Mouse (Mus musculus) hematopoietic stem cell, adult 5-6 weeks (primary cell): ENCODE measurements around the gene Mtcl1. TPM values are rescaled to one million over a fixed set of nuclear protein-coding genes. Genes with fewer than 3 reads are reported as not detected.

Experiments used
- ATAC-seq, 2 experiments: fragments of 125-278 bp in 1 of 2; replicated peaks in 1 of 2; 2 replicates each; pipeline ENCODE4 v1.8.0; 2016 to 2017; ENCODE audit warnings: inconsistent platforms in 2 of 2, mild to moderate bottlenecking in 2 of 2, moderate number of reproducible peaks in 2 of 2, low read depth in 1 of 2, moderate TSS enrichment in 1 of 2; ENCODE audit not compliant: low FRiP score in 2 of 2, poor library complexity in 2 of 2, severe bottlenecking in 2 of 2, insufficient read depth in 1 of 2, low TSS enrichment in 1 of 2
- total RNA-seq: library from RNA; stranded (forward); fragments of 172-1452, 232-1000 nt; gene quantifications from 2 replicates; pipeline ENCODE4 v1.2.3, GENCODE M21; 2017

Mtcl1 gene
- total RNA-seq, 1 experiment from 2014 or later: not detected

- no peak for ATAC-seq
Measured at GRCm38 (mm10) chr17:66417329-66417728, 32.2 kb downstream of the Mtcl1 start.

GRCm38 (mm10) chr17:66416841-66417313, 32.7 kb downstream of the Mtcl1 start:
- ATAC-seq: peak; percentile 67 to 80

GRCm38 (mm10) chr17:66416436-66416835, 33.1 kb downstream of the Mtcl1 start:
- no peak for ATAC-seq

DNA sequence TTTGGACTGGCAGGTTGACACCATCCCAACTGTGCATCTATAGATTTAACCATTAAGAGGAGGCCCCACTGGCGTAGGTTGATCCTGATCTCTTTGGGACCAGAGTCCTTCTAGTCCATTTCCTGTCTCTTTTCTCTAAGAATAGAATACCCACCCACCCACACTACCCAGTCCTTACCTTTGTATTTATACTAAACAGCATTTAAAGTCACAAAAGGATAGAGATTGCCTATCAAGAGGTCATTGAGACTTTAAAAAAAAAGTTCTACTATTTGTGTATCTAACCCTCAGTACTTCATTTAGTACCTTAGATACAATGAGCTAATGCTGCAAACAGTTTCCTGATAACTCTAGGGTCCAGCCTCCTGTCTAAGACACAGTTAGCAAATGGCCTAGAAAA, 35.2 kb downstream of the Mtcl1 start:
- no peak for ATAC-seq

- no peak for ATAC-seq
Measured at GRCm38 (mm10) chr17:66412155-66412970, 37.2 kb downstream of the Mtcl1 start.

DNA sequence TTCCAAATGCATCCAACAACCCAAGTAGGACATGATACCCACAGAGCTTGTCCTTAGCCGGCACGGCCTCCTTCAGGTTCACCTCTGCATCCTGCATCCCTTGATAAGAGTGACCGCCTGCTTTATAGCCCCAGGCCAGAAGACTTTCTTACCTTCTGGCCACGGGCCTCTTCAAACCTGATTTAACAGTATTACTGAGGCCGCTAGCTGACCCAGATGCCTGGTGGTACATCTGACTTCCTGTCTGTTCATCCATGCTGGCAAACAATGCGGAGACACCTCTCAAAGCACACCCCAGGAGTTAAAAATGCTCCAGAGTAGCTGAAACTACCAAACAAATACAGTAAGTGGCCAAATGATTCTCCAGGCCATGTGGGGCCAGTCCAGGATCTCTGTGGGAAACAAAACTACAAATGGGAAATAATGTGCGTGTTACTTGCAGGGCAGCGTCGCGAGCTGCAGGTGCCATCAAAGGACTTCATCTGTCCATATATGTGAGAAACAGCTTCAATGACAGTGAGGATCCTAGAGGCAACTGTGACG, 38.6 kb downstream of the Mtcl1 start:
- ATAC-seq: no peak

GRCm38 (mm10) chr17:66409070-66409605, 40.4 kb downstream of the Mtcl1 start:
- no peak for ATAC-seq

DNA sequence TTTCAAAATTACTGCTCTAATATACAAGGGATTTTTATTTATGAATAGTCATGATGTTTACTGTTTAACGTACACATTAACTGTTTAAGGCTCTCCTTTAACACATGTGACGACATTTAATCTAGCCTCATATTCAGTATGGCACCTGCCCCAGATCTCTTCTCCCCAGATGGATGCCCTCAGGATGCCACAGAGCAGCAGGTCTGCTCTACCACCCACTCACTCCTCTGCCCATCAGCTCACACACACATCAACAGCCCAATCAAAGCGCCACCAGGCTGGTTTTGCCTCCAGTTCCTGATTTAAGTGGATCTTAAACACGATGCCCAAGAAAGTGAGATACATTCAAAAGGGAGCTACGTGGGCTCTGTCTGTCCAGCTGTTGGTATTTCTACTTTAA, 41.1 kb downstream of the Mtcl1 start:
- no peak for ATAC-seq

GRCm38 (mm10) chr17:66407833-66408232, 41.7 kb downstream of the Mtcl1 start:
- ATAC-seq: no peak

DNA sequence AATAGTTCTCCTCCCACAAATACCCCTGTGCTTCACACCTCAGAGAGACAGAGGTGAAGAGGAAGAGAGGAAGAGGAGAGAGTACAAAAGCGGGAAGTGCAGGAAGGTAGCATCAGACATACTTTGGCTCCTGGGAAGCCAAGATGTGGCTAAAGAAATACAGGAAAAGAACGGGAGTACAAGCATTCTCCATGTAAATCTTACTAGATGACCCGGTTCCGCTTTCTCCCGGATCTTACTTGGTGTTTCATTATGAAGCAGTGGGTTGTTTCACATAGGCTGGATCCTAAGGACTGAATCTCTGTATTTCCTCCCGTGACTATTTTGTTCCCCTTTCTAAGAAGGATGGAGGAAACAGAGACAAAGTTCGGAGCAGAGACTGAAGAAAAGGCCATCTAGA, 43.9 kb downstream of the Mtcl1 start:
- no peak for ATAC-seq

DNA sequence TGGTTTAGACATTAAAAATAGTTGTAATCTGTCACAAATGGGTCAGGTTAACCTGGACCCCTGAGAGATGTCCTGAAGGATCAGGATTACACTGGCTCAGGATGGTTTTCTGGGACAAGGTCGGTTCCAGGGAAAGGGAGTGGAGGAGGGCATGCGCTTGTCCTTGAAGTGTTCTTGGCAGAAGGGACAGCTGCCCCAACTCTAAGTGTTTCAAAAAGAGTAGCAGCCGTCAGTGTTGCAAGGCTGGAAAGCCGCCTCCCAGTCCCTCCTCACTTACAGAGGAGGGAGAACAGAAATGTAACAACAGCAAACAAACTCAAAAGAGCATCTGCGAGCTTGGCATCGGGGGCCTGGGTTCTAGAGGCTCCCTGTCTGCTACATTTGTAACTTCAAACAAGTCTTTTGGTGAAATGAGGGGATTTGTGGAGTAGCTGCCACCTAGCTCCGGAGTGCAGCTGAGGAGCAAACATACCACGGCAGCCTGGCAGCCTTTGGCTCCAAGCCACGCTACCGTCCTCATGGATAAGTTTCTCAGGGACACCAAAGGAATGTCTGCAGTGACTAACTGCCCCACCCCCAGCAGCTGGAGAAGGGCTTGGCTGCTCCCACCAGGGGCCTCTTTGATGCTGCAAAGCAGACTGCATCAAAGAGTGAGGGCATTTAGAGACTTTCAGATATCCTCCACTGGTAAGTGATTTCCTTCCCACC, 44.5 kb downstream of the Mtcl1 start:
- ATAC-seq: no peak

DNA sequence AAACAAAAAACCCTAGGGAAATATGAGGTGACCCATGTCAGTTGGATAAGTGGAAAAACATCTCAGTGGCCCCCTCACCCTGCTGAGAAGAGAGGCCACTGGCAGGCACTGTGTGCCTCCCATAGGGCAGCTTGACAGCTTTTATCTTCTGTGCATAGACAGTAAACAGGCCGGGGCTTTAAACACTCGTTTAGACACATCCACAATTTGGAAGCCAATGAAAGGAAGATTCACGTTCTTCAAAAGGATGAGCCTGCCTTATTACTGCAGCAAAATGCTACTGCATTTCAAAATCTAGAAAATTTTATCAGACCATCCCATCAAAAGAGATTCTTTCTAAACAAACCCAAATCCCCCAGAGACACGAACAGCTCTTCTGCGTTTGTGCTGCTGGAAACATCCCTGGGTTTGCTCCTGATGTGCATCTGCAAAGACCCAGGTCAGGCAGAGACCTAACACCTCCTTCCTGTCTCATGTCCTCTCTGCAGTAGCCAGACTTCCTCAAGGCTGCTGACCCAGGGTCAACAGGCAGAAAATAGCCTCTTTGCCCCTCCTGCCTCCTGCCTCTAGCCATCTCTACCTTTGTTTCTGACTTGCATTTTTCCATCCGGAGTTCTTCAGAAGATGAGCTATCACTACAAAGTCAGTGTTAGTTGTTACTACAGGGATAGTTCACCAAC, 46.6 kb downstream of the Mtcl1 start:
- ATAC-seq: no peak

- ATAC-seq: no peak
Measured at GRCm38 (mm10) chr17:66401596-66402265, 47.8 kb downstream of the Mtcl1 start.

DNA sequence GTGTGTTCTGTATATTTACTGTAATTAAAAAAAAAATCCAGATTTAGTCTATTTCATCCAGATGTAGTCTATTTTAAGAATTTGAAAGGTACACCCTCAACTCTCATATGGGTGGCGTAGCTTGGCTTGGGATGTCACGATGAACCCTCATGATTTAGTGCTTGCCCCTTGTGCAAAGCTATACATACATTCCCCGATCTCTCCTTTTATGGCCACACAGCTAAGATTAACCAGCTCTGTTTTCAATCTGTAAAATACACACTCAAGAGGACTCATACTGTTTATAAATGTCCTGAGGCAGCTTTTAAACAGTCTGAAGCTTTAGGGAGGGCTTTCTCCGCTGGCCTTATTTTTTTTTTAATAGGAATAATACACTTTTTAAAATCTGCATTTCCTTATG, 49.8 kb downstream of the Mtcl1 start:
- no peak for ATAC-seq

DNA sequence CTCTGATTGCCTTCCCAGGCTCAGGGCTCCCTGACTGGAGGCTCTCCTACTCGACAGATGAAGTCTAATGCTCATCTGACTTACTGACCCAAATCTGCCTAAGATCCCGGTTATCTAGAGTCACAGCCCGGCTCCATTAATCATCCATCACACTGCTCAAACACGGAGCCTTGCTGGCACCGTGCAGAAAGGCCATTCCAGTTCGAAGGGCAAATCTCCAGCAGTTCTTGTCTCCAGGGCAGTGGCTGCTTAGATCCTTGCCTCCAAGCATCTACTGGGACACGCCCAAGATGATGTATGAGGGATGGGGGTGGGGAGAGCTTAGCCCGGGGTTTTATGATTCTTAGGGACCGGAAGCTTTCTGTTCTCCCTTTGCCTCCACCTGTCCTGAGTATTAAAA, 55.0 kb downstream of the Mtcl1 start:
- no peak for ATAC-seq

DNA sequence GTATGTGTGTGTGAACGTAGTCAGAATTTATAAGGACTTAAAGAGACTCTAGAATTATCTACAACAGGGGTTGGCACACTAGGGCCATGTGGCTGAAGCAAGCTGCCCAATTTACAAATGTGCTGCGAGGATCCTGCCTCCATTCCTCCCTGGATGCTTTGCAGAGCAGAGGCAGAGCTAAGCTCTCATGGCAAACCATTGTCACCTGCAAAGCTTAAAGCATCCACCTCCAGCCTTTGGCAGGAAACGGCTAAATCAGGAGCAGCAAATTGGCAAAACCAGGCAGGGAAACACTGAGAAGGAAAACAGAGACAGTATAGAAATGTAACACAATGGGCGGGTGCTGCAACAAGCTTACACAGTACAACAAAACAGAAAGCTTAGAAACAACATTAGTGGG, 61.2 kb downstream of the Mtcl1 start:
- ATAC-seq: no peak

- ATAC-seq: no peak
Measured at GRCm38 (mm10) chr17:66381338-66381737, 68.2 kb downstream of the Mtcl1 start.
